Mouse (Mus musculus) midbrain, embryonic 16.5 days (tissue): ENCODE measurements at regions not wholly inside any gene's neighbourhood (a gene's known extent, or its start where the extent isn't known, plus 50 kb on each side); places are given as distances from the start of the nearest gene placed in this dataset.

Source experiments
- ATAC-seq: fragments of 200-750 bp; cut with Nextera tagmentation; 2 replicates; pipeline ENCODE4 v1.8.0; 2017; ENCODE audit warnings: moderate TSS enrichment
- H3K27ac ChIP-seq: fragments of 300-500 bp; sonication (generic); 2 replicates; pipeline ENCODE4 v1.5.1; 2014; ENCODE audit warnings: mild to moderate bottlenecking, low read length, mixed read lengths
- H3K27me3 ChIP-seq: fragments of 300-500 bp; sonication (generic); 2 replicates; pipeline ENCODE4 v1.6.1; 2014; ENCODE audit warnings: low read depth, low read length, mixed read lengths; ENCODE audit not compliant: control insufficient read depth, insufficient read depth
- H3K36me3 ChIP-seq: fragments of 300-500 bp; sonication (generic); 2 replicates; pipeline ENCODE4 v1.6.1; 2014; ENCODE audit warnings: mild to moderate bottlenecking, low read length, moderate library complexity, mixed read lengths; ENCODE audit not compliant: control insufficient read depth, insufficient read depth
- H3K4me1 ChIP-seq: fragments of 300-500 bp; sonication (generic); 2 replicates; pipeline ENCODE4 v1.6.1; 2014; ENCODE audit warnings: mild to moderate bottlenecking, low read length, mixed read lengths; ENCODE audit not compliant: control insufficient read depth, insufficient read depth
- H3K4me2 ChIP-seq: fragments of 300-500 bp; sonication (generic); 2 replicates; pipeline ENCODE4 v1.6.1; 2014; ENCODE audit warnings: mild to moderate bottlenecking, low read length, mixed read lengths
- H3K4me3 ChIP-seq: fragments of 300-500 bp; sonication (generic); 2 replicates; pipeline ENCODE4 v1.5.1; 2014; ENCODE audit warnings: low read depth, mild to moderate bottlenecking, low read length, moderate library complexity, mixed read lengths
- H3K9ac ChIP-seq: fragments of 300-500 bp; sonication (generic); 2 replicates; pipeline ENCODE4 v1.6.1; 2014; ENCODE audit warnings: low read depth, low read length, mixed read lengths
- H3K9me3 ChIP-seq: fragments of 300-500 bp; sonication (generic); replicated peaks from 2 replicates; pipeline ENCODE4 v1.6.1; 2014; ENCODE audit warnings: mild to moderate bottlenecking, low read length, mixed read lengths; ENCODE audit not compliant: control insufficient read depth, poor library complexity, severe bottlenecking
- WGBS: fragments of 180-500 bp; shearing (Covaris S2); extraction: QIAGEN DNeasy Blood & Tissue Kit; methylation state at CpG from one replicate; pipeline ENCODE4 v1.1.7; 2014; 5-methylcytosine and 5-hydroxymethylcytosine counted together

DNA sequence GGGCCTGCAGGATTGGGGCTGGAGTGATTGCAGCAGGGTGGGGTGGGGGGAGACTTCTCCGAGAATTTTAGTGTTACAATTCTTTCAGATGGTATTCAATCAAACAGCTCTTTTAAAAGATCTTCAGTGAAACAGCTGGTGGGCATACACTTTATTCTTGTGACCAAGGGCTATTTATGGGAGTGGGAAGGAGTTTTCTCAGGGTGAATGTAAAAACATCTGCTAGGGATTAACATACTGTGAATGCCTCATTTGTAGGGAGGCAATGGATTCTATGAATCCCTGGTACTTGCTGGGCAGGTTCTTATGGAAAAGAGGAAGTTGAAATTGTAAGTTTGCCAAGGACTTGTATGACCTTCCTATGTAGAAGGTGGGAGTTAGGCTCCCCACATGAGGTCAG, 134.5 kb downstream of the 4930444P10Rik start:
- no peak for ATAC-seq
- no peaks in the 10 kb centered on the region for H3K9me3 ChIP-seq
- no peaks in the 10 kb centered on the region for H3K4me1 ChIP-seq
- 14% methylated on average over 1 of the region's 1 CpGs for WGBS
- H3K27me3 ChIP-seq: no peaks in the 10 kb centered on the region
- no peaks in the 10 kb centered on the region for H3K36me3 ChIP-seq
- H3K4me3 ChIP-seq: no peak overlapping the region
- no peak overlapping the region for H3K4me2 ChIP-seq
- no peak overlapping the region for H3K9ac ChIP-seq
- no peak overlapping the region for H3K27ac ChIP-seq

DNA sequence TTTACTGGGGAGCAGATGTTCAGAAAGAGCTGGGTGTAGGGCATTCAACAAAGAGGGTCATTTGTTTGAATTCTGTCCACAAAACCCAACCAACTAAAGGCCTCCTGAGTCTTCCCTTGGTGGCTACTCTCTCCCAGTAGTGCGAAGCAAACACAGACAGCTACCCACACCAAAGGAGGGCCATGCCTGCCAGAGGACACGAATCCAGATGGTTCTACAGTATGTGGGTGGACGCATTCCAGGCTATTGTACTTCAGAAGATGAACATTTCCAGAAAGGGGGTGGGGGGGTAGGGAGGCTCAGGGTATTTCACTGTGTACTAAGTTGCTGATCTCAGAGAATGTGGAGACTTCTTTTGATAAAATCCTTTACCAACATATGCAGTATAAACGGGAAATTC, 149.5 kb downstream of the 4930444P10Rik start:
- Histone ChIP-seq H3K4me3 (no peak overlapping the region), H3K4me1 (no peaks in the 10 kb centered on the region), H3K9me3 (no peaks in the 10 kb centered on the region), H3K27ac (no peak overlapping the region), H3K9ac (no peak overlapping the region), H3K4me2 (no peak overlapping the region), H3K27me3 (no peaks in the 10 kb centered on the region), H3K36me3 (no peaks in the 10 kb centered on the region)
- ATAC-seq: no peak
- WGBS: 76% methylated on average over 4 of the region's 4 CpGs

DNA sequence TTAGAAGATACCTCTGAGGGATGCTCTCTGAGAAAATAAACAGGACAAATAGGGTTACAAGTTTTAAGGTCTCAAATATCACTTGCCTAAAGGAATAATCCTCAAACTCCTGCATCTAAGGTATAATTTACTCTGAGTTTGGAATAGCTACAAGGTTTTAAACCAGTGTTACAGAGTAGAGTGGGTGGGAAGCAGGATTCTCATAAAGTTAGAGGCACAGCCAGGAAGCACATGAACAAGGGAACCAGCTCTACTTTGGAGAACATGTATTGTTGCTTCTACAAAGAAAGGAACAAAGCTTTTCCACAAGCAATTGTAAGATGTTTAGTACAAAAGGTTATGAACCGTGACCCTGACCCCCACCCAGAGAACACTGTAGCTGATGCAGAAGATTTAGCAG, 150.1 kb downstream of the 4930444P10Rik start:
- WGBS: 37% methylated on average over 1 of the region's 1 CpGs
- H3K9me3 ChIP-seq: no peaks in the 10 kb centered on the region
- ATAC-seq: no peak

More for the DNA sequence above, 150.1 kb downstream of the 4930444P10Rik start:
- H3K36me3 ChIP-seq: no peaks in the 10 kb centered on the region
- H3K4me2 ChIP-seq: no peak overlapping the region
- no peaks in the 10 kb centered on the region for H3K27me3 ChIP-seq
- H3K9ac ChIP-seq: no peak overlapping the region
- H3K27ac ChIP-seq: no peak overlapping the region
- H3K4me3 ChIP-seq: no peak overlapping the region
- H3K4me1 ChIP-seq: no peaks in the 10 kb centered on the region
